14 mouse cellular contexts compared by ENCODE assay signal in genomic region chr13:103207199-103207598, GRCm38 (mm10).
"Had no signal": no experiment of that assay in that cellular context is flagged by ENCODE, and none has a peak within 500 bp of the region (broad histone marks: within the 10 kb centered on the region; RNA-seq: fewer than 3 reads in every experiment).

No protein-coding gene starts in this region.

- H3K4me3 ChIP-seq: layer of hippocampus, adult 2 months; limb, embryonic 12.5 days; liver, embryonic 13.5 days; midbrain, embryonic 13.5 days; neural tube, embryonic 15.5 days had no signal

- DNase-seq: kidney, postnatal 10 days; kidney, postnatal 4 days; liver; liver, embryonic 13.5 days; liver, postnatal 0 days; lung, postnatal 36 days; spleen, adult 18-20 months; thymus, adult 2 months; thymus, postnatal 25 days had no signal

- H3K4me1 ChIP-seq: liver, embryonic 13.5 days had no signal

- H3K9me3 ChIP-seq: limb, embryonic 12.5 days; liver, embryonic 13.5 days; midbrain, embryonic 13.5 days; neural tube, embryonic 15.5 days had no signal

- H3K36me3 ChIP-seq: limb, embryonic 12.5 days; liver, embryonic 13.5 days; midbrain, embryonic 13.5 days; neural tube, embryonic 15.5 days had no signal

- ATAC-seq: liver, postnatal 0 days; lung, postnatal 0 days; midbrain, embryonic 13.5 days had no signal

- H3K27me3 ChIP-seq: limb, embryonic 12.5 days; liver, embryonic 13.5 days; midbrain, embryonic 13.5 days; neural tube, embryonic 15.5 days had no signal

- H3K4me2 ChIP-seq: limb, embryonic 12.5 days; liver, embryonic 13.5 days; midbrain, embryonic 13.5 days; neural tube, embryonic 15.5 days had no signal

- H3K9ac ChIP-seq: limb, embryonic 12.5 days; liver, embryonic 13.5 days; liver, postnatal 0 days; midbrain, embryonic 13.5 days; neural tube, embryonic 15.5 days had no signal

- H3K27ac ChIP-seq: layer of hippocampus, adult 2 months; limb, embryonic 12.5 days; liver, embryonic 13.5 days; midbrain, embryonic 13.5 days; neural tube, embryonic 15.5 days had no signal
